Mouse (Mus musculus) ES-Bruce4 (cell line): ENCODE results near the gene Pcp4l1.

Experiments used
- CTCF ChIP-seq: IDR thresholded peaks from one replicate; pipeline ENCODE4 v1.8.1; 2011; ENCODE audit warnings: low read depth, low read length
- EP300 ChIP-seq: IDR thresholded peaks from 2 replicates; pipeline ENCODE4 v1.6.1; 2011; ENCODE audit warnings: low read depth, low read length; ENCODE audit not compliant: insufficient read depth

GRCm38 (mm10) chr1:171171138-171171537 lies 24.9 kb downstream of the Pcp4l1 start:
- no peak for TF ChIP-seq CTCF
- TF ChIP-seq EP300, result no peak
